Mouse (Mus musculus) heart, adult 2 months (tissue): Measurements from ENCODE around the gene Nxnl1. TPM values are rescaled to one million over a fixed set of nuclear protein-coding genes. Genes with fewer than 3 reads are reported as not detected.
A peak's percentile ranks its signal among the peaks of the same experiment; 100 is the strongest.

Experiments used
- DNase-seq, 2 experiments: peaks; one replicate each; pipeline ENCODE4 v3.0.0; 2021
- H3K27ac ChIP-seq: fragments of 200-600 bp; 2 replicates; pipeline ENCODE4 v1.8.1; 2022
- H3K27me3 ChIP-seq: fragments of 200-500 bp; 2 replicates; pipeline ENCODE4 v1.6.1; 2012; ENCODE audit warnings: mild to moderate bottlenecking, low read length, inconsistent platforms, mixed read lengths; ENCODE audit not compliant: control insufficient read depth, insufficient read depth
- H3K36me3 ChIP-seq: fragments of 200-500 bp; 2 replicates; pipeline ENCODE4 v1.6.1; 2012; ENCODE audit warnings: low read length, inconsistent platforms; ENCODE audit not compliant: control insufficient read depth, insufficient read depth
- H3K4me1 ChIP-seq: fragments of 200-500 bp; 2 replicates; pipeline ENCODE4 v1.6.1; 2011; ENCODE audit warnings: low read length; ENCODE audit not compliant: control insufficient read depth, insufficient read depth
- H3K4me3 ChIP-seq: fragments of 200-600 bp; 2 replicates; pipeline ENCODE4 v1.8.1; 2022
- H3K79me2 ChIP-seq: fragments of 200-500 bp; replicated peaks from 2 replicates; pipeline ENCODE4 v1.6.1; 2012; ENCODE audit warnings: mild to moderate bottlenecking, inconsistent platforms, low read length, moderate library complexity, mixed read lengths; ENCODE audit not compliant: control insufficient read depth, insufficient read depth
- H3K9ac ChIP-seq: fragments of 200-500 bp; 2 replicates; pipeline ENCODE4 v1.6.1; 2012; ENCODE audit warnings: low read depth, mild to moderate bottlenecking, control low read depth, inconsistent platforms, low read length, mixed read lengths
- CTCF ChIP-seq: fragments of 200-600 bp; IDR thresholded peaks from 2 replicates; pipeline ENCODE4 v1.8.1; 2022; ENCODE audit warnings: antibody characterized with exemption, mild to moderate bottlenecking, moderate library complexity
- EP300 ChIP-seq: fragments of 200-500 bp; IDR thresholded peaks from 2 replicates; pipeline ENCODE4 v1.6.1; 2011; ENCODE audit warnings: low read depth, low read length, control low read depth; ENCODE audit not compliant: insufficient read depth
- POLR2A ChIP-seq: fragments of 200-500 bp; IDR thresholded peaks from 2 replicates; pipeline ENCODE4 v1.6.1; 2011; ENCODE audit warnings: mild to moderate bottlenecking, low read depth, low read length, control low read depth; ENCODE audit not compliant: insufficient read depth
- WGBS: fragments of 180-500 bp; shearing (Covaris S2); methylation state at CpG from one replicate; pipeline ENCODE4 v1.1.7; 2018; 5-methylcytosine and 5-hydroxymethylcytosine counted together
- intact Hi-C: fragments of 180-260 bp; cut with DNase I; formaldehyde crosslinking; loops from one replicate; pipeline ENCODE4 v1.15.1; 2025
- polyA plus RNA-seq: library from polyadenylated mRNA; depleted of rRNA; stranded (reverse); fragments of >200 nt; gene quantifications from 2 replicates; pipeline ENCODE4 v1.2.3, GENCODE M21; 2012; rRNA removed
- total RNA-seq, 2 experiments: library from RNA; stranded (reverse); gene quantifications; 2 replicates each; pipeline ENCODE4 v1.2.3; 2021

Nxnl1 gene
- total and polyA plus RNA-seq, 3 experiments, result 0.12 to 0.18 (median 0.14) TPM

DNA sequence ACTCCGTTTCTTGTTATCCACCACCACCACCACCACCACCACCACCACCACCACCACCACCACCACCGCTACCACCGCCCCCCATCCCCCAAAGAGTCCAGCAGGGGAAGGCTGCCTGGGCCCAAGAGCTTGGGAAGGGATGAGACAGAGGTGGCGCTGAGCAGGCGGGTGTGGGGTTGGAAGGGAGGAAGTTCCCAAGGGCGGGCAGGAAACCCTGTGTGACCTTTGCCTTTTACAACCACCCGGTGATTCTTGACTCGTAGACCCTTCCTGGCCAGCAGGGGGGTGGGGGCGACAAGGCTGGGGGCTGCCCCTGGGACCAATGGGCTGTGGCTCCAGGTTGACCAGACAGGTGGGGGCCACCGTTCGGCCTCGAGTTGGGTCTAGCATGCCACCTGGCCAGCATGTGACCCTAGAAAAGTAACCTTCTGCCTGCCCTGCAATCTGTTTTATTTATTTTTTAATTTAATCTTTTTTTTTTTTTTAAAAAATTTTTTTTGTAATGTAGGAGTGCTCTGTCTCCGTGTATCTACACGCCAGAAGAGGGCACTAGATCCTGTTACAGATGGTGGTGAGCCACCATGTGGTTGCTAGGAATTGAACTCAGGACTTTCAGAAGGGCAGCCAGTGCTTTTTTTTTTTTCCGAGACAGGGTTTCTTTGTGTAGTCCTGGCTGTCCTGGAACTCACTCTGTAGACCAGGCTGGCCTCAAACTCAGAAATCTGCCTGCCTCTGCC lies 53.2 kb downstream of the Nxnl1 start:
- WGBS, result 45% methylated on average over 15 of the region's 15 CpGs
- TF ChIP-seq POLR2A (no peak), CTCF (peak; percentile 40), EP300 (no peak)
- Histone ChIP-seq H3K36me3 (no peaks in the 10 kb centered on the region), H3K4me3 (no peak overlapping the region), H3K27me3 (no peaks in the 10 kb centered on the region; the same call in 1 of the 2 replicates), H3K27ac (no peak overlapping the region), H3K9ac (no peak overlapping the region), H3K79me2 (no peaks in the 10 kb centered on the region), H3K4me1 (no peaks in the 10 kb centered on the region)
- intact Hi-C loops, result no loop called here
- DNase-seq, result no peak

- Histone ChIP-seq H3K27me3 (no peaks in the 10 kb centered on the region; the same call in 1 of the 2 replicates), H3K4me1 (peaks cover 2% of the 10 kb centered on the region; the same call in 1 of the 2 replicates), H3K79me2 (no peaks in the 10 kb centered on the region), H3K27ac (no peak within 1 kb of the TSS), H3K9ac (no peak within 1 kb of the TSS), H3K4me3 (no peak within 1 kb of the TSS), H3K36me3 (no peaks in the 10 kb centered on the region)
- peak in 1 of 2 experiments; percentile 31 for DNase-seq
- 24% methylated on average over 14 of the region's 14 CpGs for WGBS
- TF ChIP-seq EP300, result no peak
- TF ChIP-seq CTCF, result no peak
- TF ChIP-seq POLR2A, result no peak
- intact Hi-C loops, result no loop called here
Observed at GRCm38 (mm10) chr8:71511644-71512043, 54.8 kb downstream of the Nxnl1 start, which contains the start of gene Plvap. Gene Plvap, minus strand, starts transcription at chr8:71511752.

Other genes with a start within 250 kb of the Nxnl1 start
- 100 to 1,000 TPM; 140 to 169 TPM for gene Use1, start 199.8 kb downstream of the Nxnl1 start, total RNA-seq
- gene Use1, start 199.8 kb downstream of the Nxnl1 start, polyA plus RNA-seq, result 112 and 120 TPM in 2 replicates
- gene Ocel1, start 195.3 kb downstream of the Nxnl1 start, total RNA-seq, result 10 to 100 TPM; 12.4 to 15.2 TPM
- gene Ocel1, start 195.3 kb downstream of the Nxnl1 start, polyA plus RNA-seq, result 8.0 and 9.1 TPM in 2 replicates
- gene Nr2f6, start 184.6 kb downstream of the Nxnl1 start, total RNA-seq, result 10 to 100 TPM; 47.6 to 56.7 TPM
- 53.9 and 63.2 TPM in 2 replicates for gene Nr2f6, start 184.6 kb downstream of the Nxnl1 start, polyA plus RNA-seq
- gene Ushbp1, start 170.8 kb downstream of the Nxnl1 start, total RNA-seq, result 10 to 100 TPM; 22.9 to 23.9 TPM
- gene Ushbp1, start 170.8 kb downstream of the Nxnl1 start, polyA plus RNA-seq, result 71.7 and 72.2 TPM in 2 replicates
- 10 to 100 TPM; 62.8 to 70.2 TPM for gene Babam1, start 169.7 kb downstream of the Nxnl1 start, total RNA-seq
- gene Babam1, start 169.7 kb downstream of the Nxnl1 start, polyA plus RNA-seq, result 88.7 and 91.3 TPM in 2 replicates
- gene Ankle1, start 160.6 kb downstream of the Nxnl1 start, total RNA-seq, result not detected
- 0.15 and 0.31 TPM in 2 replicates for gene Ankle1, start 160.6 kb downstream of the Nxnl1 start, polyA plus RNA-seq
- 10 to 100 TPM; 25.8 to 26.5 TPM for gene Abhd8, start 102.9 kb downstream of the Nxnl1 start, total RNA-seq
- 30.4 and 38.3 TPM in 2 replicates for gene Abhd8, start 102.9 kb downstream of the Nxnl1 start, polyA plus RNA-seq
- gene Mrpl34, start 101.6 kb downstream of the Nxnl1 start, total RNA-seq, result 100 to 1,000 TPM; 120 to 128 TPM
- gene Mrpl34, start 101.6 kb downstream of the Nxnl1 start, polyA plus RNA-seq, result 81.7 and 153 TPM in 2 replicates
- 10 to 100 TPM; 30.4 to 31.8 TPM for gene Dda1, start 97.4 kb downstream of the Nxnl1 start, total RNA-seq
- gene Dda1, start 97.4 kb downstream of the Nxnl1 start, polyA plus RNA-seq, result 51.8 and 51.9 TPM in 2 replicates
- 10 to 100 TPM; 15.6 to 16.3 TPM for gene Ano8, start 80.6 kb downstream of the Nxnl1 start, total RNA-seq
- gene Ano8, start 80.6 kb downstream of the Nxnl1 start, polyA plus RNA-seq, result 15.3 and 18.4 TPM in 2 replicates
- gene Gtpbp3, start 78.5 kb downstream of the Nxnl1 start, total RNA-seq, result 10 to 100 TPM; 16.6 to 20.5 TPM
- 18.4 and 19.8 TPM in 2 replicates for gene Gtpbp3, start 78.5 kb downstream of the Nxnl1 start, polyA plus RNA-seq
- gene Plvap, start 54.8 kb downstream of the Nxnl1 start, total RNA-seq, result 10 to 100 TPM; 22.1 to 28.3 TPM
- 37.2 and 42.9 TPM in 2 replicates for gene Plvap, start 54.8 kb downstream of the Nxnl1 start, polyA plus RNA-seq
- gene Ccdc194, start 40.9 kb downstream of the Nxnl1 start, total RNA-seq, result not detected
- gene Ccdc194, start 40.9 kb downstream of the Nxnl1 start, polyA plus RNA-seq, result 0.10 and 0.23 TPM in 2 replicates
- gene Bst2, start 29.1 kb downstream of the Nxnl1 start, total RNA-seq, result 10 to 100 TPM; 17.4 to 18.1 TPM
- gene Bst2, start 29.1 kb downstream of the Nxnl1 start, polyA plus RNA-seq, result 69.8 and 85.9 TPM in 2 replicates
- gene Mvb12a, start 23.7 kb downstream of the Nxnl1 start, total RNA-seq, result 10 to 100 TPM; 27.0 to 29.7 TPM
- gene Mvb12a, start 23.7 kb downstream of the Nxnl1 start, polyA plus RNA-seq, result 51.6 and 53.7 TPM in 2 replicates
- under 1 TPM in 1 of 2 experiments, not detected in 1; 0.16 TPM for gene Tmem221, start 7.7 kb downstream of the Nxnl1 start, total RNA-seq
- 0.29 and 0.51 TPM in 2 replicates for gene Tmem221, start 7.7 kb downstream of the Nxnl1 start, polyA plus RNA-seq
- gene Slc27a1, start 2.3 kb upstream of the Nxnl1 start, total RNA-seq, result 100 to 1,000 TPM; 159 to 191 TPM
- gene Slc27a1, start 2.3 kb upstream of the Nxnl1 start, polyA plus RNA-seq, result 227 and 281 TPM in 2 replicates
- 10 to 100 TPM; 58.6 to 66.3 TPM for gene Pgls, start 25.6 kb upstream of the Nxnl1 start, total RNA-seq
- 53.2 and 80.4 TPM in 2 replicates for gene Pgls, start 25.6 kb upstream of the Nxnl1 start, polyA plus RNA-seq
- under 1 TPM; 0.78 to 0.82 TPM for gene Fam129c, start 31.0 kb upstream of the Nxnl1 start, total RNA-seq
- 1.7 and 2.4 TPM in 2 replicates for gene Fam129c, start 31.0 kb upstream of the Nxnl1 start, polyA plus RNA-seq
- gene Colgalt1, start 44.4 kb upstream of the Nxnl1 start, total RNA-seq, result 10 to 100 TPM; 39.3 to 39.6 TPM
- 55.8 and 76.6 TPM in 2 replicates for gene Colgalt1, start 44.4 kb upstream of the Nxnl1 start, polyA plus RNA-seq
- under 1 TPM; 0.61 to 0.86 TPM for gene Unc13a, start 105.2 kb upstream of the Nxnl1 start, total RNA-seq
- gene Unc13a, start 105.2 kb upstream of the Nxnl1 start, polyA plus RNA-seq, result 1.4 and 1.8 TPM in 2 replicates
- 1 to 10 TPM; 8.1 to 8.6 TPM for gene Jak3, start 109.7 kb upstream of the Nxnl1 start, total RNA-seq
- 23.3 and 24.0 TPM in 2 replicates for gene Jak3, start 109.7 kb upstream of the Nxnl1 start, polyA plus RNA-seq
- 1 to 10 TPM; 4.0 to 4.1 TPM for gene Insl3, start 122.6 kb upstream of the Nxnl1 start, total RNA-seq
- 16.3 and 19.3 TPM in 2 replicates for gene Insl3, start 122.6 kb upstream of the Nxnl1 start, polyA plus RNA-seq
- gene B3gnt3, start 135.2 kb upstream of the Nxnl1 start, total RNA-seq, result 1 to 10 TPM; 6.1 to 6.4 TPM
- 5.4 and 8.6 TPM in 2 replicates for gene B3gnt3, start 135.2 kb upstream of the Nxnl1 start, polyA plus RNA-seq
- under 1 TPM; 0.23 to 0.64 TPM for gene Fcho1, start 159.1 kb upstream of the Nxnl1 start, total RNA-seq
- gene Fcho1, start 159.1 kb upstream of the Nxnl1 start, polyA plus RNA-seq, result 2.7 and 4.5 TPM in 2 replicates